Mouse (Mus musculus) CH12.LX (cell line): ENCODE results near the gene Sowaha.

Experiments
- CTCF ChIP-seq, 2 experiments: IDR thresholded peaks in 1 of 2; conservative IDR thresholded peaks in 1 of 2; 2 replicates each; pipeline ENCODE4 v1.5.1; 2011 to 2012; ENCODE audit warnings: low read depth in 2 of 2, low read length in 2 of 2, improper control_type of control experiment in 1 of 2, inconsistent platforms in 1 of 2, mild to moderate bottlenecking in 1 of 2, moderate library complexity in 1 of 2
- ELF1 ChIP-seq: IDR thresholded peaks from 2 replicates; pipeline ENCODE4 v1.6.1; 2014; ENCODE audit warnings: low read depth, mild to moderate bottlenecking, inconsistent platforms, low read length, improper control_type of control experiment
- ETS1 ChIP-seq: conservative IDR thresholded peaks from 2 replicates; pipeline ENCODE4 v1.6.1; 2012; ENCODE audit warnings: low read depth, mild to moderate bottlenecking, inconsistent platforms, low read length, improper control_type of control experiment, moderate library complexity
- JUND ChIP-seq: conservative IDR thresholded peaks from 2 replicates; pipeline ENCODE4 v1.6.1; 2011; ENCODE audit warnings: low read depth, low read length, improper control_type of control experiment
- MAFK ChIP-seq: IDR thresholded peaks from 2 replicates; pipeline ENCODE4 v1.6.1; 2011; ENCODE audit warnings: low read length, improper control_type of control experiment; ENCODE audit not compliant: insufficient replicate concordance
- MAX ChIP-seq: IDR thresholded peaks from 2 replicates; pipeline ENCODE4 v1.6.1; 2011; ENCODE audit warnings: low read length, improper control_type of control experiment
- MXI1 ChIP-seq: IDR thresholded peaks from 2 replicates; pipeline ENCODE4 v1.6.1; 2011; ENCODE audit warnings: mild to moderate bottlenecking, low read depth, low read length, improper control_type of control experiment
- MYC ChIP-seq: IDR thresholded peaks from 2 replicates; pipeline ENCODE4 v1.6.1; 2011; ENCODE audit warnings: low read depth, mild to moderate bottlenecking, improper control_type of control experiment, low read length
- NRF1 ChIP-seq: IDR thresholded peaks from 2 replicates; pipeline ENCODE4 v1.6.1; 2014; ENCODE audit warnings: low read depth, mild to moderate bottlenecking, inconsistent platforms, low read length, improper control_type of control experiment, moderate library complexity
- POLR2A ChIP-seq: IDR thresholded peaks from 2 replicates; pipeline ENCODE4 v1.6.1; 2011; ENCODE audit warnings: low read depth, mild to moderate bottlenecking, improper control_type of control experiment, low read length
- POLR2AphosphoS2 ChIP-seq: IDR thresholded peaks from 2 replicates; pipeline ENCODE4 v1.6.1; 2011; ENCODE audit warnings: low read depth, low read length, improper control_type of control experiment
- TBP ChIP-seq: conservative IDR thresholded peaks from 2 replicates; pipeline ENCODE4 v1.6.1; 2011; ENCODE audit warnings: low read depth, low read length, improper control_type of control experiment
- USF1 ChIP-seq: IDR thresholded peaks from 2 replicates; pipeline ENCODE4 v1.6.1; 2014; ENCODE audit warnings: low read depth, mild to moderate bottlenecking, inconsistent platforms, low read length, improper control_type of control experiment
- ZC3H11A ChIP-seq: IDR thresholded peaks from 2 replicates; pipeline ENCODE4 v1.6.1; 2012; ENCODE audit warnings: low read depth, mild to moderate bottlenecking, inconsistent platforms, low read length, improper control_type of control experiment

- no peak for TF ChIP-seq POLR2A
- no peak for TF ChIP-seq CTCF (conservative IDR thresholded peaks at IDR 0.05 in 1 of 2, IDR thresholded peaks at IDR 0.05 in 1 of 2; ENCODE audit: low read depth in 2 of 2, low read length in 2 of 2)
- TF ChIP-seq ETS1, result no peak
- TF ChIP-seq TBP, result no peak
- TF ChIP-seq ZC3H11A, result no peak
- TF ChIP-seq JUND, result no peak
- no peak for TF ChIP-seq POLR2AphosphoS2
- TF ChIP-seq ELF1, result no peak
- TF ChIP-seq MAX, result no peak
- TF ChIP-seq MAFK, result no peak
- TF ChIP-seq USF1, result no peak
- no peak for TF ChIP-seq NRF1
- TF ChIP-seq MYC, result no peak
- TF ChIP-seq MXI1, result no peak
Observed at GRCm38 (mm10) chr11:53521120-53521820, 41.2 kb upstream of the Sowaha start.
